Mouse (Mus musculus) midbrain, embryonic 11.5 days (tissue): ENCODE measurements around the gene Arl15. TPM values are rescaled to one million over a fixed set of nuclear protein-coding genes. Genes with fewer than 3 reads are reported as not detected.

Source experiments
- ATAC-seq: fragments of 200-750 bp; cut with Nextera tagmentation; 2 replicates; pipeline ENCODE4 v1.8.0; 2017; ENCODE audit warnings: moderate TSS enrichment, moderate library complexity; ENCODE audit not compliant: low FRiP score
- DNase-seq: peaks from one replicate; pipeline ENCODE4 v3.0.0; 2015; ENCODE audit warnings: low spot score; ENCODE audit errors: missing footprints
- H3K27ac ChIP-seq: fragments of 300-500 bp; sonication (generic); 2 replicates; pipeline ENCODE4 v1.5.1; 2014; ENCODE audit warnings: low read depth, low read length
- H3K27me3 ChIP-seq: fragments of 300-500 bp; sonication (generic); 2 replicates; pipeline ENCODE4 v1.6.1; 2014; ENCODE audit warnings: mild to moderate bottlenecking, low read length, moderate library complexity, mixed read lengths; ENCODE audit not compliant: control insufficient read depth, insufficient read depth
- H3K36me3 ChIP-seq: fragments of 300-500 bp; sonication (generic); 2 replicates; pipeline ENCODE4 v1.6.1; 2014; ENCODE audit warnings: mild to moderate bottlenecking, low read length, moderate library complexity, mixed read lengths; ENCODE audit not compliant: control insufficient read depth, insufficient read depth
- H3K4me1 ChIP-seq: fragments of 300-500 bp; sonication (generic); 2 replicates; pipeline ENCODE4 v1.6.1; 2014; ENCODE audit warnings: low read length; ENCODE audit not compliant: control insufficient read depth, insufficient read depth
- H3K4me2 ChIP-seq: fragments of 300-500 bp; sonication (generic); 2 replicates; pipeline ENCODE4 v1.6.1; 2014; ENCODE audit warnings: mild to moderate bottlenecking, moderate library complexity
- H3K4me3 ChIP-seq: fragments of 300-500 bp; sonication (generic); 2 replicates; pipeline ENCODE4 v1.5.1; 2014; ENCODE audit warnings: low read depth, low read length
- H3K9ac ChIP-seq: fragments of 300-500 bp; sonication (generic); 2 replicates; pipeline ENCODE4 v1.6.1; 2014; ENCODE audit warnings: low read length
- H3K9me3 ChIP-seq: fragments of 300-500 bp; sonication (generic); 2 replicates; pipeline ENCODE4 v1.6.1; 2016; ENCODE audit warnings: low read length; ENCODE audit not compliant: control insufficient read depth
- WGBS: fragments of 180-500 bp; shearing (Covaris S2); extraction: QIAGEN DNeasy Blood & Tissue Kit; methylation state at CpG from one replicate; pipeline ENCODE4 v1.1.7; 2014; 5-methylcytosine and 5-hydroxymethylcytosine counted together
- polyA plus RNA-seq: library from polyadenylated mRNA; unstranded; fragments of >200 nt; fragmentation: Nextera tagmentation; extraction: Ambion mirVana; gene quantifications from 2 replicates; pipeline ENCODE4 v1.2.1, GENCODE M21; 2014

Arl15 gene
- polyA plus RNA-seq, 1 experiment from 2014 or later: 13.6 TPM

DNA sequence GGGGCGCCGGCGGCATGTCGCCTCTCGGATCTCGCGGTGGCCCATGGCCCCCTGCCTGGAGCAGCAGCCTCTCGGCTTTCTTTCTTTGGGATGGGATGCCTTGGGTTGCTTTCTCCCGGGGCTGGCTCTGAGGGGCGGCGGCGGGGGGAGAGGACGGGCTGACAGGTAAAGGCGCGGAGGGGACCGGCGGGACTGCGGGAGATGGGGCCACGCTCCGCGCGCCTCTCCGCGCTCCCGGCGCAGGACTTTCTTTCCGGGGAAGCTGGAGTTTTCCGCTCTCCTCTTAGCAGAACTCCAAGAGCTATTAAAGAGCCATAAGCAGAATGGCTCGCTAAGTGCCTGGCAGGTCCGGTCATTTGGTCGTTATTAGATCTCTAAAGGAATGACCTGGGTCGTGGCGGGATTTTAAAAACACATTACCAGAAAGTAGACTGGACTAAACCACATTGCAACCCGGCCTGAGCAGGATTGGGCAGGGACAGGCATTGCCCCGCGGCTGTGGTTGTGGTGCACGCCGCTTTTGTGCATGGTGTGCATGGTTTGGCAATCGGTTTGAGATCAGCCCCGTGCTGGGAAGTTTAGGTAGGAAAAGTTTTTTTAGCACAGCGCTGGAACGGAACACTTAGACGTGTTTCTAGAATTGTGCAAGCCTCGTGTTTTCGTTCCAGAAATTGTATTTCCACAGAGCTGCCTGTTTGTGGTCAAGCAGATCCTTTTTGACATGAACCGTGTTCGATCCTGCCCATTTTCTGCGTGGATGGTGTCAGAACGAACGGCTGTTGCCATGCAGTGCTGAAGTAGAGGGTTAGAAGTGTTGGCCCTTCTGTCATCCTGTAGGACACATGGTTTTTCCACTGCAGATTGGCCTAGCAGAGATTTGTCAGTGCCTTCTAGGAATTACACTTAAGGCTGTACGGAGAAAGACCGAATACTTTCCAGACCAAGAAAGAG lies 675 bp downstream of the Arl15 start:
- Histone ChIP-seq H3K36me3 (no peaks in the 10 kb centered on the region), H3K9ac (peak overlapping the region; percentile 68), H3K4me3 (peak overlapping the region; percentile 47), H3K4me2 (peak overlapping the region; percentile 55), H3K27ac (peak overlapping the region; percentile 33; the same call in 1 of the 2 replicates), H3K27me3 (no peaks in the 10 kb centered on the region), H3K4me1 (peaks cover 7% of the 10 kb centered on the region; the same call in 1 of the 2 replicates), H3K9me3 (no peaks in the 10 kb centered on the region)
- ATAC-seq: peak; percentile 76
- DNase-seq: peak; percentile 95
- WGBS: 3% methylated on average over 52 of the region's 52 CpGs

DNA sequence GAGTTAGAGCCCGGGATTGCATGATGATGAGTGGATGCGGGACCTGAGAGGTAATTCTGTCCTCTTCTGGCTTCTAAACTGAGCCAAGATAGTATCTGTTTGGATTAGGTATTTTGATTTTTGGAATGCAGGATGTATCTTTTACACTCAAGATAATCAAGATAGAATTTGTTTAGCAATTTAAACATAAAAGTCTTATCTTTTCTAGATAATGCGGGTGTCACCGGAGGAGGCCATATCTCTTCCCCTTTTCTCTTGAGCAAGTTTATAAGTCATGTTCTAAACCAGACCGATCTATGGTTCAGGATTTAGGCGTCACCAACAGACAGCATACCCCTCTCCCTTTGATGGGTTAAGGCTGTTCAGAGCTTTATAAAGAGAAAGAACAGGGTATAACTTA lies 3.1 kb downstream of the Arl15 start:
- Histone ChIP-seq H3K9ac (no peak overlapping the region), H3K27me3 (no peaks in the 10 kb centered on the region)
- WGBS: 95% methylated on average over 6 of the region's 6 CpGs

DNA sequence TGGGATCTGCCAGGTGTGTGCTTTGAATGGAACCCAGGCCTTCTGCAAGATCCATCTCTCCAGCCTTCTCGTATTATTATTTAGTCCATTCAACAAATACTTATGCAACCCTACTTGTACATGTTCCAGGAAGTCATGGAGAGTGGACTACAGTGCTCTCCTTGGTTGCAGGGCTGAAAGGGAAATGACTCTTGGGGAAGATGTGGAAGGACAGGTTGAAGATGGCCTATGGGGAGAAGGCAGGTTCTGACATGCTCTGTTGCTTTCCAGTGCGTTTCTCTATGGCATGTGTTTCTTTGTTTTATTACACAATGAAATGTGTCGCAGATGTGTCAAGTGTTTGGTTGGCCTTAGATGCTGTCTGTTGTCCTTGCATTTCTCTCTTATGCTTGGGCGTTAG lies 5.1 kb downstream of the Arl15 start:
- Histone ChIP-seq H3K27me3 (no peaks in the 10 kb centered on the region), H3K9ac (no peak overlapping the region), H3K4me2 (no peak overlapping the region), H3K36me3 (no peaks in the 10 kb centered on the region), H3K4me3 (no peak overlapping the region), H3K4me1 (peaks cover 7% of the 10 kb centered on the region; the same call in 1 of the 2 replicates), H3K27ac (no peak overlapping the region), H3K9me3 (no peaks in the 10 kb centered on the region)
- 89% methylated on average over 4 of the region's 4 CpGs for WGBS
- DNase-seq (peak; percentile 44), ATAC-seq (no peak)

More for the DNA sequence above, 3.1 kb downstream of the Arl15 start:
- peak; percentile 44 for DNase-seq
- no peaks in the 10 kb centered on the region for H3K9me3 ChIP-seq
- H3K4me3 ChIP-seq: no peak overlapping the region
- peaks cover 7% of the 10 kb centered on the region; the same call in 1 of the 2 replicates for H3K4me1 ChIP-seq
- H3K36me3 ChIP-seq: no peaks in the 10 kb centered on the region
- ATAC-seq: no peak
- no peak overlapping the region for H3K27ac ChIP-seq
- no peak overlapping the region for H3K4me2 ChIP-seq

DNA sequence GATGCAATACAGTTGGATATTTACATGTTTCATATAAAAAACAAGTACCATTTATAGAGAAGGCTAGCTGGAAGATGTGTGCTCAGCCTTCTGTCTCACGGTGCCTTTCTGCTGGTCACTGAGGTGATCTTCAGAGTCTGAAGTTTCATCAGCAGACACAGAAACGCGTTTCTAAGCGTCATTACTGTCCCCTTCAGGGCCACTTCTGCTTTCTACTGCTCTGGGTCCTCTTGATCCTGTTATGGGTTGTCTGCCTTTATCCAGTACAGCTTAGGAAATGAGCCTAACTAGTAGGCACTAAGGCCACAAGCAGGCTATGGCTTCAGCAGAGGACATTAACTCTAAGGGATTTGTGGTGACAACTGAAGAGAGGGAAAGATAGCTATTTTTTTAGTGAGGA lies 5.9 kb downstream of the Arl15 start:
- no peaks in the 10 kb centered on the region for H3K36me3 ChIP-seq
- H3K4me3 ChIP-seq: no peak overlapping the region
- 97% methylated on average over 4 of the region's 4 CpGs for WGBS
- peaks cover 7% of the 10 kb centered on the region; the same call in 1 of the 2 replicates for H3K4me1 ChIP-seq
- H3K4me2 ChIP-seq: no peak overlapping the region
- DNase-seq: peak; percentile 37
- H3K27me3 ChIP-seq: no peaks in the 10 kb centered on the region
- H3K27ac ChIP-seq: no peak overlapping the region
- no peaks in the 10 kb centered on the region for H3K9me3 ChIP-seq
- ATAC-seq: no peak
- no peak overlapping the region for H3K9ac ChIP-seq

DNA sequence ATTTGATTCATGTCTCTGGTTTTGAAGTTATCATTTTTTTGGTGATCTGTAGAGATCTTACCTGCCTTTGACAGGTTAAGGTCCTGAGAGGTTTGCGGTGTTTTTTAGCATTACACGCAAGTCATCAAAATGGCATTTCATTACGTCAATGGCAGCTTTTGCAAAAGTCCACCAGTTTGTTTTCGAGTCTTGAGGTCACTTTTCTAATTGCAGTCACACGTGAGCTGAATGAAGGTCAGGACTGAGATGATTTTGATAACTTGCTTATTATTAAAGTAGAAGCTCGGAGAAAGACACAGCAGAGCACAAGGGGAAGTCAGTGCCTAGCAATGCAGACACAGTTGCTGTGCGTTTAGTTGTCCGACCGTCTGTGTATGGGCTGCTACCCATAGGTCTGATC lies 8.3 kb downstream of the Arl15 start:
- Histone ChIP-seq H3K9me3 (no peaks in the 10 kb centered on the region), H3K4me3 (no peak overlapping the region), H3K4me2 (no peak overlapping the region), H3K36me3 (no peaks in the 10 kb centered on the region), H3K4me1 (no peaks in the 10 kb centered on the region), H3K9ac (no peak overlapping the region), H3K27ac (no peak overlapping the region), H3K27me3 (no peaks in the 10 kb centered on the region)
- 94% methylated on average over 9 of the region's 9 CpGs for WGBS
- peak; percentile 54 for DNase-seq
- ATAC-seq: no peak

DNA sequence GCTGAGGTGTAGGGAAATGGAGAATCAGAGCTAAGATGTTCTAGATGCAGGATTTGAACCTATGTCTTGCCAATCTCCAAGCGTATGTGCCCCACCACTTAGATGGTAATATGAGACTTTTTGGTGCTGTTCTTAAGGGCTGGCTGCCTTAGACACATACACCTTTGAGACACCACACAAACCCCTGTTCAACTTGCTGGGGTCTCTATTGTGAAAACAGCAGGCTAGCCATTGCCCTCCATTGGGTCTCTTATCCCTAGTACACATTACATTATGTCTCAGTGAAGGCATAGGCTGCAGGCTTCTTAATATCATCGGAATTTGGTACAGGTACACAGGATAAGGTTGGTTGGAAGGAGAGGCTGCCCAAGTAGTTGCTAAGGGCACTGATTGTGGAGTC lies 16.8 kb downstream of the Arl15 start:
- Histone ChIP-seq H3K4me2 (no peak overlapping the region), H3K27ac (no peak overlapping the region), H3K4me3 (no peak overlapping the region), H3K27me3 (no peaks in the 10 kb centered on the region), H3K9me3 (no peaks in the 10 kb centered on the region), H3K36me3 (no peaks in the 10 kb centered on the region), H3K9ac (no peak overlapping the region), H3K4me1 (no peaks in the 10 kb centered on the region)
- ATAC-seq: no peak
- WGBS: 96% methylated on average over 2 of the region's 2 CpGs
- DNase-seq: peak; percentile 79

DNA sequence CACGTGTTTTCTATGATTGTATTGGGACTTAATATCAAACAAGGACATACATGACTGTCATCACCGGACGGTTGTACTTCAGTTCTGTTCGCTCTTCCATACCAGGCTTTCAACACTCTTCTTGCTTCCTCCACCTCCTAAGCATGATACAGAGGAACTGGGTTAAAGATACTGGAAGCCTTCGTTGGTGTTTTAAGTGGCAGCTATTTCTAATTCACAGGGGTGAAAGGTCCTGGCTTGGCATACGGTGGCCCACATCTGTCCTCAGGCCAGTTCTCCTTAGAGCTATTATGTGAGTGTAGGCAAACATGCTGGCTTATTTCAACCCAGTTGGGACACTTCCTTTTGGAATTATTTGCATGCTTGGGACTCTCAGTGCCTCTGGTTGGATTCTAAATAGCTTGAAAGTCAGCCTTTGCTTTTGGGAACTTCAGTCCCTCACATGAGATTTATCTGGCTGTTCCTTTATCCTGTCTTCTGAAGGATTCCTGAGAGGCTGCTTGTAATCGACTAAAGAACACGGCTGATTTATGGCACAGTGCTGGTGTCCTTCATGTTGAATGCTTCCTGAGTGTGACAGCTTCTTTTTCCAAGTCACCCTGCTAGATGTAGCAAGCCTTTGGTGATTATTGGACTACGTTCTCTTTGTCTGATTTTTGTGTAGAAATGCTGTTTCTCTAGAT lies 17.7 kb downstream of the Arl15 start:
- no peak for ATAC-seq

DNA sequence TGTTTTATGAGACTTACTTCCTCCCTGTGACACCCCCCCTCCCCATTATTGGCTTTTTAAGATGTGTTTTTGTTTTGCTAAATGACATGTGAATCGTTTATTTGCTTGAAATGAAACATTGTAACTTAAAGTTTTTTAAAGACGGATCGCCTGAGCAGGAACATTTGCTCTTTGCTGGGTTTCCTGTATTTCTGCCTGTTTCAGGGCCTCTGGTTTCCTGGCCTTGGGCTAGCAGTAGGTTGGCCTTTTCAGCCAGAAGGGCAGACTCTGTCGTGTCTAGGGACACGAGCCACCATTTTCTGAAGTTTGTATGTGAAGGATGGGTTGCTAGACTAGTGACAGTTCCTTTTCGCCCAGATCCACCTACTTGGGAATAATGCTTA lies 18.3 kb downstream of the Arl15 start:
- Histone ChIP-seq H3K4me1 (no peaks in the 10 kb centered on the region), H3K9ac (no peak overlapping the region), H3K4me3 (no peak overlapping the region), H3K9me3 (no peaks in the 10 kb centered on the region), H3K4me2 (no peak overlapping the region), H3K27ac (no peak overlapping the region), H3K36me3 (no peaks in the 10 kb centered on the region), H3K27me3 (no peaks in the 10 kb centered on the region)
- peak; percentile 73 for DNase-seq
- WGBS: 87% methylated on average over 6 of the region's 6 CpGs
- no peak for ATAC-seq

More for the DNA sequence above, 17.7 kb downstream of the Arl15 start:
- Histone ChIP-seq H3K4me3 (no peak overlapping the region), H3K27me3 (no peaks in the 10 kb centered on the region), H3K4me1 (no peaks in the 10 kb centered on the region), H3K36me3 (no peaks in the 10 kb centered on the region), H3K4me2 (no peak overlapping the region), H3K27ac (no peak overlapping the region), H3K9me3 (no peaks in the 10 kb centered on the region), H3K9ac (no peak overlapping the region)
- peak; percentile 75 for DNase-seq
- 79% methylated on average over 9 of the region's 9 CpGs for WGBS

DNA sequence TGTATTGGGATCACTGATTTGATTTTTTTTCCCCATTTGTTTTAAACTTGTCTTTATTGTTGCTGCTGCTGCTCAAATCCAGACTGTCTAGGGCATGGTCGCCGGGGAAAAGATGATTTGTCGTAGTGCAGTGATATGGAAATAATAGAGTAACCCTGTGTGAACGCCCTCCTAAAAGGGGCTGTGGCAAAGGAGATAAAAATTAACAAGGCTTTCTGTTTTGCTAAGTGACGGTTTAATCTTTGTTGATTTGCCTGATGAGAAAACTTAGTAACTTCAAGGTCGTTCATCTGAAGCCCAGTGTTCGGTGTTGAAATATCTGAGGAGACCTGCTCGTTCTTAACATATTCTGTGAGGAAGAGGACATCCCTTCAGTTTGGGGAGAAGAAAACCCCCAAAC lies 19.8 kb downstream of the Arl15 start:
- Histone ChIP-seq H3K4me3 (no peak overlapping the region), H3K27ac (no peak overlapping the region), H3K27me3 (no peaks in the 10 kb centered on the region), H3K36me3 (no peaks in the 10 kb centered on the region), H3K9me3 (no peaks in the 10 kb centered on the region), H3K4me2 (no peak overlapping the region), H3K4me1 (no peaks in the 10 kb centered on the region), H3K9ac (no peak overlapping the region)
- WGBS: 87% methylated on average over 8 of the region's 8 CpGs
- ATAC-seq: no peak
- DNase-seq: peak; percentile 45
